Mouse (Mus musculus) midbrain, embryonic 14.5 days (tissue): Measurements from ENCODE around the gene Ndufb7. TPM values are rescaled to one million over a fixed set of nuclear protein-coding genes. Genes with fewer than 3 reads are reported as not detected.

Source experiments
- ATAC-seq: fragments of 200-750 bp; cut with Nextera tagmentation; 2 replicates; pipeline ENCODE4 v1.8.0; 2017; ENCODE audit warnings: moderate number of reproducible peaks, moderate library complexity; ENCODE audit not compliant: low FRiP score, low TSS enrichment
- DNase-seq: peaks from one replicate; pipeline ENCODE4 v3.0.0-alpha.2; 2015
- H3K27ac ChIP-seq: fragments of 300-500 bp; sonication (generic); replicated peaks from 2 replicates; pipeline ENCODE4 v1.5.1; 2014; ENCODE audit warnings: mild to moderate bottlenecking, low read depth, low read length, moderate library complexity
- H3K27me3 ChIP-seq: fragments of 300-500 bp; sonication (generic); 2 replicates; pipeline ENCODE4 v1.6.1; 2014; ENCODE audit warnings: low read length, control low read depth, mixed read lengths; ENCODE audit not compliant: control insufficient read depth, insufficient read depth
- H3K36me3 ChIP-seq: fragments of 300-500 bp; sonication (generic); 2 replicates; pipeline ENCODE4 v1.6.1; 2014; ENCODE audit warnings: low read length, control low read depth; ENCODE audit not compliant: control insufficient read depth, insufficient read depth
- H3K4me1 ChIP-seq: fragments of 300-500 bp; sonication (generic); 2 replicates; pipeline ENCODE4 v1.6.1; 2014; ENCODE audit warnings: mild to moderate bottlenecking, antibody characterized with exemption, low read length, control low read depth; ENCODE audit not compliant: control insufficient read depth, insufficient read depth
- H3K4me2 ChIP-seq: fragments of 300-500 bp; sonication (generic); 2 replicates; pipeline ENCODE4 v1.6.1; 2014; ENCODE audit warnings: mild to moderate bottlenecking, low read length, moderate library complexity
- H3K4me3 ChIP-seq: fragments of 300-500 bp; sonication (generic); replicated peaks from 2 replicates; pipeline ENCODE4 v1.5.1; 2014; ENCODE audit warnings: low read depth, low read length
- H3K9ac ChIP-seq: fragments of 300-500 bp; sonication (generic); replicated peaks from 2 replicates; pipeline ENCODE4 v1.6.1; 2014; ENCODE audit warnings: mild to moderate bottlenecking, low read length, moderate library complexity
- H3K9me3 ChIP-seq: fragments of 300-500 bp; sonication (generic); 2 replicates; pipeline ENCODE4 v1.6.1; 2016; ENCODE audit warnings: low read length, control low read depth, mixed read lengths; ENCODE audit not compliant: control insufficient read depth
- WGBS: fragments of 180-500 bp; shearing (Covaris S2); extraction: QIAGEN DNeasy Blood & Tissue Kit; methylation state at CpG from one replicate; pipeline ENCODE4 v1.1.7; 2014; 5-methylcytosine and 5-hydroxymethylcytosine counted together
- polyA plus RNA-seq: library from polyadenylated mRNA; unstranded; fragments of >200 nt; fragmentation: Nextera tagmentation; extraction: Ambion mirVana; gene quantifications from 2 replicates; pipeline ENCODE4 v1.2.1, GENCODE M21; 2014

Gene Ndufb7
- polyA plus RNA-seq, 1 experiment from 2014 or later = 346 TPM

- Histone ChIP-seq H3K27me3 (no peaks in the 10 kb centered on the region), H3K27ac (peak within 1 kb of the TSS; percentile 98), H3K9ac (peak within 1 kb of the TSS; percentile 80), H3K4me3 (peak within 1 kb of the TSS; percentile 74), H3K4me2 (peak within 1 kb of the TSS; percentile 61), H3K9me3 (no peaks in the 10 kb centered on the region), H3K36me3 (peaks cover 31% of the 10 kb centered on the region), H3K4me1 (peaks cover 17% of the 10 kb centered on the region)
- under 1% methylated on average over 69 of the region's 69 CpGs for WGBS
- ATAC-seq (peak; percentile 98), DNase-seq (peak; percentile 100)
Observed at GRCm38 (mm10) chr8:83607661-83608397, 41.4 kb downstream of the Ndufb7 start, which contains the start of the genes Tecr and Dnajb1. Gene Tecr (minus strand): TSS chr8:83607971. Gene Dnajb1 (plus strand): TSS chr8:83608193.

- Histone ChIP-seq H3K27me3 (no peaks in the 10 kb centered on the region), H3K27ac (peak overlapping the region; percentile 98), H3K36me3 (peaks cover 37% of the 10 kb centered on the region), H3K4me3 (peak overlapping the region; percentile 74), H3K4me1 (peaks cover 17% of the 10 kb centered on the region), H3K4me2 (peak overlapping the region; percentile 61), H3K9ac (peak overlapping the region; percentile 80), H3K9me3 (no peaks in the 10 kb centered on the region)
- under 1% methylated on average over 51 of the region's 51 CpGs for WGBS
- peak; percentile 74 for ATAC-seq
- no peak for DNase-seq
Observed at GRCm38 (mm10) chr8:83608398-83608829, 41.9 kb downstream of the Ndufb7 start.

- no peak for DNase-seq
- H3K4me2 ChIP-seq = peak overlapping the region; percentile 61
- peaks cover 43% of the 10 kb centered on the region for H3K36me3 ChIP-seq
- 33% methylated on average over 9 of the region's 9 CpGs for WGBS
- H3K27me3 ChIP-seq = no peaks in the 10 kb centered on the region
- H3K4me1 ChIP-seq = peaks cover 17% of the 10 kb centered on the region
- H3K9ac ChIP-seq = peak overlapping the region; percentile 80
- H3K27ac ChIP-seq = peak overlapping the region; percentile 98
- peak overlapping the region; percentile 74 for H3K4me3 ChIP-seq
- no peak for ATAC-seq
- no peaks in the 10 kb centered on the region for H3K9me3 ChIP-seq
Observed at GRCm38 (mm10) chr8:83609086-83609485, 42.6 kb downstream of the Ndufb7 start.

- DNase-seq = no peak
- Histone ChIP-seq H3K36me3 (peaks cover 46% of the 10 kb centered on the region), H3K4me2 (peak overlapping the region; percentile 61), H3K27me3 (no peaks in the 10 kb centered on the region), H3K9ac (peak overlapping the region; percentile 80; the same call in 1 of the 2 replicates), H3K27ac (no peak overlapping the region), H3K9me3 (no peaks in the 10 kb centered on the region), H3K4me3 (peak overlapping the region; percentile 74), H3K4me1 (peaks cover 17% of the 10 kb centered on the region)
- whole genome bisulfite sequencing = 97% methylated on average over 10 of the region's 10 CpGs
- ATAC-seq = no peak
Observed at GRCm38 (mm10) chr8:83609547-83610180, 43.2 kb downstream of the Ndufb7 start.

GRCm38 (mm10) chr8:83611921-83612320 is 45.5 kb downstream of the Ndufb7 start:
- no peak overlapping the region for H3K4me2 ChIP-seq
- DNase-seq (no peak), ATAC-seq (no peak)
- H3K4me3 ChIP-seq = no peak overlapping the region
- peaks cover 46% of the 10 kb centered on the region for H3K36me3 ChIP-seq
- no peak overlapping the region for H3K9ac ChIP-seq
- H3K27ac ChIP-seq = no peak overlapping the region
- peaks cover 16% of the 10 kb centered on the region for H3K4me1 ChIP-seq
- H3K27me3 ChIP-seq = no peaks in the 10 kb centered on the region
- no peaks in the 10 kb centered on the region for H3K9me3 ChIP-seq
- 94% methylated on average over 4 of the region's 4 CpGs for WGBS

GRCm38 (mm10) chr8:83613695-83614094 is 47.2 kb downstream of the Ndufb7 start:
- H3K36me3 ChIP-seq = peaks cover 46% of the 10 kb centered on the region
- DNase-seq (no peak), ATAC-seq (no peak)
- H3K9ac ChIP-seq = no peak overlapping the region
- no peak overlapping the region for H3K4me3 ChIP-seq
- no peak overlapping the region for H3K27ac ChIP-seq
- H3K4me1 ChIP-seq = peaks cover 14% of the 10 kb centered on the region
- whole genome bisulfite sequencing = 95% methylated on average over 4 of the region's 4 CpGs
- H3K9me3 ChIP-seq = no peaks in the 10 kb centered on the region
- H3K4me2 ChIP-seq = no peak overlapping the region
- H3K27me3 ChIP-seq = no peaks in the 10 kb centered on the region

- H3K4me2 ChIP-seq = no peak overlapping the region
- H3K27ac ChIP-seq = no peak overlapping the region
- H3K36me3 ChIP-seq = peaks cover 27% of the 10 kb centered on the region
Observed at GRCm38 (mm10) chr8:83616625-83617024, 50.2 kb downstream of the Ndufb7 start.

GRCm38 (mm10) chr8:83617111-83617510 is 50.6 kb downstream of the Ndufb7 start:
- WGBS = 89% methylated on average over 2 of the region's 2 CpGs
- no peak for DNase-seq

More at GRCm38 (mm10) chr8:83616625-83617024, 50.2 kb downstream of the Ndufb7 start:
- ATAC-seq (no peak), DNase-seq (no peak)
- no peak overlapping the region for H3K9ac ChIP-seq
- H3K9me3 ChIP-seq = no peaks in the 10 kb centered on the region
- H3K27me3 ChIP-seq = no peaks in the 10 kb centered on the region
- H3K4me3 ChIP-seq = no peak overlapping the region
- no peaks in the 10 kb centered on the region for H3K4me1 ChIP-seq

More at GRCm38 (mm10) chr8:83617111-83617510, 50.6 kb downstream of the Ndufb7 start:
- H3K4me3 ChIP-seq = no peak overlapping the region
- no peaks in the 10 kb centered on the region for H3K27me3 ChIP-seq
- no peak overlapping the region for H3K4me2 ChIP-seq
- peaks cover 22% of the 10 kb centered on the region for H3K36me3 ChIP-seq
- H3K9me3 ChIP-seq = no peaks in the 10 kb centered on the region
- no peak for ATAC-seq
- no peak overlapping the region for H3K9ac ChIP-seq
- H3K27ac ChIP-seq = no peak overlapping the region
- no peaks in the 10 kb centered on the region for H3K4me1 ChIP-seq
